Mouse (Mus musculus): ENCODE data around the gene Usp38.
"Not testable (repeated sequence)": the region's sequence is repeated elsewhere in the genome, so short reads cannot be mapped to it uniquely, and the experiment has no call there.

Usp38 gene

GRCm38 (mm10) chr8:81014789-81015699 is at the start of gene Usp38:
Usp38 (minus strand) TSS chr8:81014928.
- DNase-seq, result peak; percentile 100

- DNase-seq, result no peak
These were observed 47.8 kb upstream of the Usp38 start for GRCm38 (mm10) chr8:81062566-81062965.

- peak; percentile 53 for DNase-seq
These were observed 47.2 kb upstream of the Usp38 start for GRCm38 (mm10) chr8:81061950-81062349.

GRCm38 (mm10) chr8:81044201-81044600 is 29.5 kb upstream of the Usp38 start:
- no peak for DNase-seq

GRCm38 (mm10) chr8:81027991-81028390 is 13.3 kb upstream of the Usp38 start:
- no peak for DNase-seq

- not testable (repeated sequence) for DNase-seq
These were observed 2.8 kb upstream of the Usp38 start for GRCm38 (mm10) chr8:81017548-81017947.

GRCm38 (mm10) chr8:81013811-81014530 is 757 bp downstream of the Usp38 start:
- no peak for DNase-seq

- DNase-seq, result no peak
These were observed 2.0 kb downstream of the Usp38 start for GRCm38 (mm10) chr8:81012699-81013098.

- DNase-seq, result no peak
These were observed 2.6 kb downstream of the Usp38 start for GRCm38 (mm10) chr8:81012031-81012560.

- DNase-seq, result no peak
These were observed 4.3 kb downstream of the Usp38 start for GRCm38 (mm10) chr8:81010386-81010785.

- DNase-seq, result no peak
These were observed 9.6 kb downstream of the Usp38 start for GRCm38 (mm10) chr8:81005114-81005513.

- DNase-seq, result no peak
These were observed 18.1 kb downstream of the Usp38 start for GRCm38 (mm10) chr8:80996632-80997031.

- no peak for DNase-seq
These were observed 22.8 kb downstream of the Usp38 start for GRCm38 (mm10) chr8:80991937-80992336.

GRCm38 (mm10) chr8:80982829-80983228 is 31.9 kb downstream of the Usp38 start:
- DNase-seq, result no peak

GRCm38 (mm10) chr8:80981696-80982095 is 33.0 kb downstream of the Usp38 start:
- no peak for DNase-seq

- no peak for DNase-seq
These were observed 34.7 kb downstream of the Usp38 start for GRCm38 (mm10) chr8:80980063-80980462.

GRCm38 (mm10) chr8:80977231-80977630 is 37.5 kb downstream of the Usp38 start:
- no peak for DNase-seq

GRCm38 (mm10) chr8:80971150-80971549 is 43.6 kb downstream of the Usp38 start:
- no peak for DNase-seq

GRCm38 (mm10) chr8:80970000-80970685 is 44.6 kb downstream of the Usp38 start:
- no peak for DNase-seq

GRCm38 (mm10) chr8:80969423-80969822 is 45.3 kb downstream of the Usp38 start:
- no peak for DNase-seq

- no peak for DNase-seq
These were observed 51.6 kb downstream of the Usp38 start for GRCm38 (mm10) chr8:80963095-80963494.

GRCm38 (mm10) chr8:80962592-80962983 is 52.1 kb downstream of the Usp38 start:
- DNase-seq, result no peak
